Mouse (Mus musculus) heart, embryonic 14.5 days (tissue): ENCODE measurements around the gene Ksr1. TPM values are rescaled to one million over a fixed set of nuclear protein-coding genes. Genes with fewer than 3 reads are reported as not detected.
A peak's percentile ranks its signal among the peaks of the same experiment; 100 is the strongest.

ENCODE experiments used
- ATAC-seq: fragments of 200-750 bp; cut with Nextera tagmentation; 2 replicates; pipeline ENCODE4 v1.8.0; 2017; ENCODE audit warnings: low read depth, moderate TSS enrichment; ENCODE audit not compliant: insufficient number of reproducible peaks, insufficient read depth, low FRiP score
- H3K27ac ChIP-seq, 2 experiments: fragments of 200-500 bp in 1 of 2; fragments of 300-500 bp in 1 of 2; sonication (generic) in 1 of 2; replicated peaks in 1 of 2; 2 replicates each; pipeline ENCODE4 v1.5.1; 2012 to 2014; ENCODE audit warnings: low read depth in 2 of 2, low read length in 2 of 2, control low read depth in 1 of 2, mild to moderate bottlenecking in 1 of 2, mixed read lengths in 1 of 2; ENCODE audit not compliant: control insufficient read depth in 1 of 2, insufficient read depth in 1 of 2
- H3K27me3 ChIP-seq: fragments of 300-500 bp; sonication (generic); 2 replicates; pipeline ENCODE4 v1.6.1; 2014; ENCODE audit warnings: mild to moderate bottlenecking, low read length, control low read depth; ENCODE audit not compliant: control insufficient read depth, insufficient read depth
- H3K36me3 ChIP-seq: fragments of 300-500 bp; sonication (generic); 2 replicates; pipeline ENCODE4 v1.6.1; 2014; ENCODE audit warnings: mild to moderate bottlenecking, control low read depth, low read length, mixed read lengths; ENCODE audit not compliant: control insufficient read depth, insufficient read depth
- H3K4me1 ChIP-seq, 2 experiments: fragments of 200-500 bp in 1 of 2; fragments of 300-500 bp in 1 of 2; sonication (generic) in 1 of 2; 2 replicates each; pipeline ENCODE4 v1.6.1; 2012 to 2014; ENCODE audit warnings: low read length in 2 of 2, control low read depth in 1 of 2, mixed read lengths in 1 of 2; ENCODE audit not compliant: control insufficient read depth in 2 of 2, insufficient read depth in 2 of 2
- H3K4me2 ChIP-seq: fragments of 300-500 bp; sonication (generic); 2 replicates; pipeline ENCODE4 v1.6.1; 2014; ENCODE audit warnings: mild to moderate bottlenecking, low read length
- H3K4me3 ChIP-seq, 2 experiments: fragments of 200-500 bp in 1 of 2; fragments of 300-500 bp in 1 of 2; sonication (generic) in 1 of 2; 2 replicates each; pipeline ENCODE4 v1.5.1; 2012 to 2014; ENCODE audit warnings: low read length in 2 of 2, mild to moderate bottlenecking in 2 of 2, control low read depth in 1 of 2, low read depth in 1 of 2, moderate library complexity in 1 of 2; ENCODE audit not compliant: control insufficient read depth in 1 of 2, insufficient read depth in 1 of 2
- H3K9ac ChIP-seq: fragments of 300-500 bp; sonication (generic); 2 replicates; pipeline ENCODE4 v1.6.1; 2014; ENCODE audit warnings: mild to moderate bottlenecking, low read length
- H3K9me3 ChIP-seq: fragments of 300-500 bp; sonication (generic); 2 replicates; pipeline ENCODE4 v1.6.1; 2016; ENCODE audit warnings: low read length, control low read depth; ENCODE audit not compliant: control insufficient read depth
- WGBS: fragments of 180-500 bp; shearing (Covaris S2); extraction: QIAGEN DNeasy Blood & Tissue Kit; methylation state at CpG from one replicate; pipeline ENCODE4 v1.1.7; 2014; 5-methylcytosine and 5-hydroxymethylcytosine counted together
- polyA plus RNA-seq: library from polyadenylated mRNA; unstranded; fragments of >200 nt; fragmentation: Nextera tagmentation; extraction: Ambion mirVana; gene quantifications from 2 replicates; pipeline ENCODE4 v1.2.1, GENCODE M21; 2014

Gene Ksr1
- polyA plus RNA-seq, 1 experiment from 2014 or later: 5.8 TPM

DNA sequence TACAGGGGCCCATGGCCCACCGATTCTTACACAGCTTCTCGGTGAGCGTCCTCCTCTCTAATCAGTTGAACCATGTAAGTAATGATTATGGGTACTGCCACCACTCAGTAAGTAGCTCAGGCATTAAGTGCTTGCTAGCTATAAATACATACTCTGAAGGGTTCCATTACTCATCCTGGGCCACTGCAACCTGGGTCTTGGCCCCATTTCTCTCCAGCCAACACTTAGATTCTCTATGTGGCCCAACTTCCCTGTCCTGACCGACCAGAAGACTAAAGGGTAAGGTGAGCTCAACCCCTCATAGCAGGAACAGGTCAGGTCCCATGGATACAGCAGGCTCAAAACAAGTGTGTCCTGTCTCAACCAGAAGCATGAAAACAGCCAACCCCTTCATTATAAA is 87.1 kb downstream of the Ksr1 start:
- Histone ChIP-seq H3K27ac (peak overlapping the region; percentile 71 to 91), H3K36me3 (no peaks in the 10 kb centered on the region), H3K4me1 (peaks cover 51 to 71% of the 10 kb centered on the region in 2 experiments), H3K4me3 (no peak overlapping the region), H3K9ac (peak overlapping the region; percentile 57; the same call in 1 of the 2 replicates), H3K27me3 (no peaks in the 10 kb centered on the region), H3K4me2 (peak overlapping the region; percentile 54), H3K9me3 (no peaks in the 10 kb centered on the region)
- no peak for ATAC-seq
- WGBS: 41% methylated on average over 4 of the region's 4 CpGs

DNA sequence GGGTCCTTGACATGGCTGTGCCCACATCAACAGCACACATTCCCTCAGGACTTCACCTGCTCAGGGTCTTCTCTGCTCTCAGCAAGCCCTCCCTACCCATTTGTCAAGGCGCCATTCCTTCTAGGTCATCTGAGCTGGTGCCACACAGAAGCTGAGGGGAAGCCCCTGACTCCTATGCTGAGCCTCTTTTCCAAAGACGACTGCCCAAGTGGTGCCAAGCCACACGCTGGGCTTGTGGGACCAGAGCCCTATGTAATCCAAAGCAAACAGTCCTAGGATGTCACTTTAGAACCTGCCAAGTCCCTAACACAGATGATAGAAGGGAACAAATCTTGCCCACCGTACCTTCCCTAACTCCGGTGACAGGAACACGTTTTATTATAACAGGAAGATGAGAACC is 87.6 kb downstream of the Ksr1 start:
- no peaks in the 10 kb centered on the region for H3K36me3 ChIP-seq
- no peak overlapping the region for H3K4me3 ChIP-seq
- H3K27me3 ChIP-seq: no peaks in the 10 kb centered on the region
- ATAC-seq: no peak
- peak overlapping the region; percentile 47 to 91; a peak in 3 of 4 replicates for H3K27ac ChIP-seq
- no peak overlapping the region for H3K9ac ChIP-seq
- peak overlapping the region; percentile 54; the same call in 1 of the 2 replicates for H3K4me2 ChIP-seq
- no peaks in the 10 kb centered on the region for H3K9me3 ChIP-seq
- 67% methylated on average over 6 of the region's 6 CpGs for WGBS
- peaks cover 50 to 67% of the 10 kb centered on the region in 2 experiments for H3K4me1 ChIP-seq

DNA sequence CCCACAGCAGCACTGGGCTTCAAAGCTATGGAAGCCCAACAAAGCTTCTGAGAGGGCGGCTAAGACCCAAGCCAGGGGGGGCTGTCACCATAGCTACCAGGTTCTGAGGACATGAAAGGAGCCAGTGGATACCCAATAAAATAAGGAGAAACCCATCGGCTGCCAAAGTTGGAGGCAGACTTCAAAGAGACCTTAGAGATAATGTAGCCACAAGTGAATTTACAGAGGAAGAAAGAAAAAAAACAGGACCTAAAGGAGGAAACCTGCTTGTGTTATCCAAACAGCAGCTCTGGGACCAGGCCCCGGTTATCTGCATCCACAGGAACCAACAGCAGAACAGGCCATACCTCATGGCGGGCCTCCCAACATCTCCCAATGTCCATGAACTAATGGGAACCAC is 88.4 kb downstream of the Ksr1 start:
- Histone ChIP-seq H3K4me1 (peaks cover 50 to 68% of the 10 kb centered on the region in 2 experiments), H3K4me2 (no peak overlapping the region), H3K9me3 (no peaks in the 10 kb centered on the region), H3K9ac (peak overlapping the region; percentile 16), H3K36me3 (no peaks in the 10 kb centered on the region), H3K4me3 (no peak overlapping the region), H3K27me3 (no peaks in the 10 kb centered on the region), H3K27ac (peak overlapping the region; percentile 11 to 91; a peak in 3 of 4 replicates)
- no peak for ATAC-seq
- 44% methylated on average over 4 of the region's 4 CpGs for WGBS

DNA sequence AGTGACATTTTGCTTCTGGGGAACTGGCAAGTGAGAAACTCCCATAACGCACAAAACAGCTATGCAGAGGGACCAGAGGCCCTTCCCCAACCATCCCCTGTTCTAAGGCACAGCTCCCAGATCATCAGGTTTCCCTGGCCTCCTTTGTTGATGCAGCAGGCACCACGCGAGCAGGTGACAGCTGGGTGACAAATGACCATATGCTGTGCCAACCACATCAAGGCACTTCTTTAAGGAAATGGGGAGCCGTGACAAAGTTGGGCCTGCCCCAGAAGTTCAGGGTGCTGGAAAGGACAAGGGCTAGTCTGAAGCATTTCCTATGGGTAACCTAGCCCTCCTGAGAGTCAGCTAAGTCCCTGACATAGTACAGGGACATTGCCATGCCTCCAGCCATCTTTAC is 89.3 kb downstream of the Ksr1 start:
- WGBS: 78% methylated on average over 4 of the region's 4 CpGs
- H3K27ac ChIP-seq: peak overlapping the region; percentile 11 to 91; a peak in 3 of 4 replicates
- peaks cover 49 to 70% of the 10 kb centered on the region in 2 experiments for H3K4me1 ChIP-seq

DNA sequence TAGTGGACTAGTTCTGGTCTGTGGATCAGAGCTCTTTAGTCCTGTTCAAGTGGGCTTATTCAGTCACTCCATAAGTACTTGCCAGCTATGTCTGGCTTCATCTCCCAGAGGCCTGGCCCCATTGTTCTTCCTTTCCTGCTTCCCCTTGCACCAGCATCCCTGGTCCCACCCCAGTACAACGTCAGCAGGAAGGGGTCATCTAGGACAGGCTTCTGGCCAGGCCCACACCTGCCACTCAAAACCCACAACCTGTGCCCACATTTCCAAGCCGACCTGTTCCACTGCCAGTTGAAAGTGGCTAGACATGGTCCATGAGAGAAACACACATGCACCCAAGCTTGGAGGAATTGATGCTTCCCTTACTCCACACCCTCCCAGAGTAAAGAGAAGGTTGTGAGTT is 90.2 kb downstream of the Ksr1 start:
- H3K9me3 ChIP-seq: no peaks in the 10 kb centered on the region
- WGBS: 37% methylated on average over 2 of the region's 2 CpGs
- no peak for ATAC-seq

More for the DNA sequence above, 89.3 kb downstream of the Ksr1 start:
- ATAC-seq: no peak
- H3K4me3 ChIP-seq: no peak overlapping the region
- H3K9me3 ChIP-seq: no peaks in the 10 kb centered on the region
- H3K4me2 ChIP-seq: no peak overlapping the region
- H3K9ac ChIP-seq: no peak overlapping the region
- no peaks in the 10 kb centered on the region for H3K36me3 ChIP-seq
- H3K27me3 ChIP-seq: no peaks in the 10 kb centered on the region

DNA sequence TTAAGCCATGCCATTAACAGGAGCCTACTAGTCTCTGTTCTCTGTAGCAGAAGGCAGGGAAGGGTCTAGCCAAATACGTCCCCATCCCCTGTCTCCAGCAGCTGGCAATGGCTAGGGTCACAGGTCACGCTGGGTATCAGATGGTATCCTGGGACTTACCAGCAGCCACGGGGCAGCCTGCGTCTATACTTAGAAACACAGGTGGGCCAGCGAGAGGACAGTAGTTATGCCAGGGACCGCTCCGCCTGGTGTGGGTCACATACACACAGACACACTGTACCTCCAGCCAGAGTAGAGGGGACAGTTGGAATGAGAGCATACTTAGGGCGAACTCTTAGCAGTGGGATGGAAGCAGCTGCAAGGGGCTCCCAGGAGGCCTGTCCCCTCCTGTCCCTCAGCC is 91.0 kb downstream of the Ksr1 start:
- H3K9me3 ChIP-seq: no peaks in the 10 kb centered on the region
- H3K9ac ChIP-seq: peak overlapping the region; percentile 45; the same call in 1 of the 2 replicates
- no peaks in the 10 kb centered on the region for H3K36me3 ChIP-seq
- H3K4me1 ChIP-seq: peaks cover 54 to 75% of the 10 kb centered on the region in 2 experiments
- ATAC-seq: no peak; the same call in 1 of the 2 replicates
- H3K27me3 ChIP-seq: no peaks in the 10 kb centered on the region
- peak overlapping the region; percentile 1 to 91; a peak in 3 of 4 replicates for H3K27ac ChIP-seq
- H3K4me3 ChIP-seq: no peak overlapping the region
- 65% methylated on average over 8 of the region's 8 CpGs for WGBS
- no peak overlapping the region for H3K4me2 ChIP-seq

More for the DNA sequence above, 90.2 kb downstream of the Ksr1 start:
- Histone ChIP-seq H3K4me1 (peaks cover 52 to 77% of the 10 kb centered on the region in 2 experiments), H3K4me3 (no peak overlapping the region), H3K27me3 (no peaks in the 10 kb centered on the region), H3K4me2 (no peak overlapping the region), H3K9ac (no peak overlapping the region), H3K27ac (peak overlapping the region; percentile 9 to 91; a peak in 3 of 4 replicates), H3K36me3 (no peaks in the 10 kb centered on the region)

DNA sequence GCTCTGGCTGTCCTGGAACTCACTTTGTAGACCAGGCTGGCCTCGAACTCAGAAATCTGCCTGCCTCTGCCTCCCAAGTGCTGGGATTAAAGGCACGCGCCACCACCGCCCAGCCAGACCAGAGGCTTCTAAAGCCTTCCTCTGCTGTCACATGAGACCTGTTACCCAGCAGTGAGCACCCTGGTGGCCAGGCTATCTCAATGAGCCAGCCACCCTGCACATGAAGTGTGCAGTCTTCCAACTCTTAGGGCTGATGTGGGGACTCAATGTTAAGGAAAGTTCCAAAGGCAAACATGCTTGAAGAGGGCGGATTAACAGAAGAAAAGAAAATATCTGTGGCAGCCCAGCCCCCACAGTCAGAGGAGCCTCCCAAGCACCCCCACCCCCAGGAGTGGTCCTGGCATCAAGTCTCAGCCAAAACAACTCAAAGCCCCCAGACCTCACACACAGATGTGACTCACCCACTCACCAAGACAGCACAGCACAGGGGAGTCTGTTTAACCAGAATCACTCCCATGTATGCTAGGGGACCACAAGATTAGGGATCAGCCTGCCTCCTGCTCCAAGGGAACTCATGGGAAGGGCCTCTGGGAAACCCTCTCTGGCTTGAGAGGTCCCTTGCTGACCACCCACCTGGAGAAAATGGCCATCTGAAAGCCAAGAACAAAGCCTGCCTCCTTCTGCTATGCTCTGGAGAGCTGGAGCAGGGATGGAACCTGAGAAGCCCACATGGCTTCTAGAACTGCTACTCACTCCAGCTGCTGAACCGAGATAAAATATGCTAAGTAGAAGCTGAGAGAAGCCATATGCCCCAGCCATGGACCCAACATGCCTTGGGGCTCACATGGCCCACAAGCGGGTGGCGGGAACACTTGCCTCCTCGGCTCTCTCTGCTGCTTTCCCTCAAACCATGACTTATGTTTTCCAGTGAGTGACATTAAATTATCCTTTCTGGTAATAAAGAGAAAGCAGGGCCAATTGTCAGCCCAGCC is 91.8 kb downstream of the Ksr1 start:
- peak overlapping the region; percentile 1 to 91; a peak in 3 of 4 replicates for H3K27ac ChIP-seq
- H3K9me3 ChIP-seq: no peaks in the 10 kb centered on the region
- H3K9ac ChIP-seq: 0 out of 2 replicates have a peak overlapping the region, but pooled peaks have one; percentile 12
- H3K4me2 ChIP-seq: no peak overlapping the region
- ATAC-seq: no peak
- 75% methylated on average over 9 of the region's 9 CpGs for WGBS
- no peak overlapping the region for H3K4me3 ChIP-seq
- H3K27me3 ChIP-seq: no peaks in the 10 kb centered on the region
- no peaks in the 10 kb centered on the region for H3K36me3 ChIP-seq
- H3K4me1 ChIP-seq: peaks cover 48 to 68% of the 10 kb centered on the region in 2 experiments
